Mouse (Mus musculus) CH12.LX (cell line): ENCODE measurements around the gene Wbp1l.

Experiments
- CTCF ChIP-seq, 2 experiments: IDR thresholded peaks in 1 of 2; conservative IDR thresholded peaks in 1 of 2; 2 replicates each; pipeline ENCODE4 v1.5.1; 2011 to 2012; ENCODE audit warnings: low read depth in 2 of 2, low read length in 2 of 2, improper control_type of control experiment in 1 of 2, inconsistent platforms in 1 of 2, mild to moderate bottlenecking in 1 of 2, moderate library complexity in 1 of 2
- EP300 ChIP-seq: IDR thresholded peaks from 2 replicates; pipeline ENCODE4 v1.6.1; 2011; ENCODE audit warnings: low read length, improper control_type of control experiment
- JUND ChIP-seq: conservative IDR thresholded peaks from 2 replicates; pipeline ENCODE4 v1.6.1; 2011; ENCODE audit warnings: low read depth, low read length, improper control_type of control experiment
- MAZ ChIP-seq: IDR thresholded peaks from 2 replicates; pipeline ENCODE4 v1.6.1; 2012; ENCODE audit warnings: low read depth, mild to moderate bottlenecking, inconsistent platforms, low read length, improper control_type of control experiment, moderate library complexity
- MXI1 ChIP-seq: IDR thresholded peaks from 2 replicates; pipeline ENCODE4 v1.6.1; 2011; ENCODE audit warnings: mild to moderate bottlenecking, low read depth, low read length, improper control_type of control experiment
- RAD21 ChIP-seq: IDR thresholded peaks from 2 replicates; pipeline ENCODE4 v1.6.1; 2011; ENCODE audit warnings: low read depth, mild to moderate bottlenecking, low read length, improper control_type of control experiment, moderate library complexity
- TBP ChIP-seq: conservative IDR thresholded peaks from 2 replicates; pipeline ENCODE4 v1.6.1; 2011; ENCODE audit warnings: low read depth, low read length, improper control_type of control experiment
- UBTF ChIP-seq: IDR thresholded peaks from 2 replicates; pipeline ENCODE4 v1.6.1; 2012; ENCODE audit warnings: low read depth, mild to moderate bottlenecking, inconsistent platforms, low read length, improper control_type of control experiment, moderate library complexity
- ZMIZ1 ChIP-seq: IDR thresholded peaks from 2 replicates; pipeline ENCODE4 v1.6.1; 2012; ENCODE audit warnings: low read depth, mild to moderate bottlenecking, inconsistent platforms, low read length, improper control_type of control experiment

DNA sequence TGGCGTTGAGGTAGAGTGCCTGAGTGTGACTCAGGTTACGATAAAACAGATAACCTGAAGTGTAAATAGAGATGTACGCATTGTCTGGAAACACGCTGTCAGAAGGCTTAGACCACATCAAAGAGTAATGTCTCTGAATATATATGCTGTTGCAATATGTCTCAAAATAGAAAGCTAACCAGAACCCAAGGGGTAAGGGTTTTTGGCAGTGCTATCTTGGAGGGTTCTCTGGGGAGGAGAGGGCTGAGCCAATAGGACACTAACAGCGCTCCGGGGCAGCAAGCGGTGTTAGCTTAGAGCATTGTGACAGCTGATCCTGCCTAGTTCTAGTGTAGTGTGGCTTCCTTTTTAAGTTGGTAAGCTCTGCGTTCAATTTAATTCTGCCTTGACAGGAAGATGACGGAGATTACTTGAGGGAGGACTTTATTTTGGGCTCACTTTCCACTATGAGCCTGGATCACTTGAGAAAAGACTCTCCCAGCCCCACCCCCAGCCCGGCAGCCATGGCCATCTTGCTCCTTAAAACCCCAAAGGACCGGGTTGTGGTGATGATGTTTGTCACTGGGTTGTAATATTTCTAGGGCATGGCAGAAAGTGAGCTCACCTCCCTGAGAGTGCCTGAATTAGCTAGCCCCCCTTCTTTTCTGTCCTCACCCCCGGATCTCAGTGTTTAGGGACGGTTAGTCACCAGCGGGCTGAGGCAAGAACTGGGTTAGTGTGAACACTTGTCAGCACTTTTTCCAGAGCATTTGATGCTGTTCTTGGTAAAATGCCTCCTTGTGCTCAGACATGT is 21.3 kb downstream of the Wbp1l start:
- TF ChIP-seq MXI1 (no peak), CTCF (conservative IDR thresholded peaks at IDR 0.05 in 1 of 2, IDR thresholded peaks at IDR 0.05 in 1 of 2; ENCODE audit: low read depth in 2 of 2, low read length in 2 of 2) (no peak), JUND (no peak), MAZ (no peak), ZMIZ1 (no peak), RAD21 (no peak), EP300 (no peak), UBTF (no peak), TBP (no peak)
